Mouse (Mus musculus): ENCODE data around the gene Mpped2. TPM values are rescaled to one million over a fixed set of nuclear protein-coding genes. Genes with fewer than 3 reads are reported as not detected.

Mpped2 gene
- polyA plus RNA-seq, 1 experiment, result not detected

GRCm38 (mm10) chr2:106750878-106751277 lies 57.8 kb downstream of the Mpped2 start:
- Histone ChIP-seq H3ac (ENCODE audit: control insufficient read depth, insufficient read length, low read depth) (no peak overlapping the region), H3K27me3 (ENCODE audit: control insufficient read depth, insufficient read depth, insufficient read length) (no peaks in the 10 kb centered on the region), H3K79me2 (ENCODE audit: control insufficient read depth, insufficient read depth) (no peaks in the 10 kb centered on the region), H3K79me3 (ENCODE audit: low read depth) (no peaks in the 10 kb centered on the region), H3K36me3 (ENCODE audit: control insufficient read depth, insufficient read depth) (no peaks in the 10 kb centered on the region), H3K4me3 (ENCODE audit: insufficient read depth, poor library complexity, severe bottlenecking) (no peak overlapping the region)
- TF ChIP-seq MAX (IDR thresholded peaks at IDR 0.05) (no peak), CEBPB (IDR thresholded peaks at IDR 0.05; ENCODE audit: low read depth) (no peak), MYOD1 (IDR thresholded peaks at IDR 0.05; ENCODE audit: control insufficient read depth, insufficient read length, low read depth) (no peak), FOSL1 (IDR thresholded peaks at IDR 0.05; ENCODE audit: insufficient read depth, low read length, poor library complexity, severe bottlenecking) (no peak), CTCF (IDR thresholded peaks at IDR 0.05; ENCODE audit: control insufficient read depth, insufficient read depth, insufficient read length) (no peak), MYOG (IDR thresholded peaks at IDR 0.05; ENCODE audit: control insufficient read depth, extremely low read depth, insufficient read length) (no peak), USF1 (IDR thresholded peaks at IDR 0.05; ENCODE audit: low read depth) (no peak)

- no peaks in the 10 kb centered on the region for H3K79me2 ChIP-seq (ENCODE audit: control insufficient read depth, insufficient read depth)
- no peaks in the 10 kb centered on the region for H3K27me3 ChIP-seq (ENCODE audit: control insufficient read depth, insufficient read depth, insufficient read length)
- no peak overlapping the region for H3K4me3 ChIP-seq (ENCODE audit: insufficient read depth, poor library complexity, severe bottlenecking)
- TF ChIP-seq MYOD1 (IDR thresholded peaks at IDR 0.05; ENCODE audit: control insufficient read depth, insufficient read length, low read depth), result no peak
- no peak for TF ChIP-seq USF1 (IDR thresholded peaks at IDR 0.05; ENCODE audit: low read depth)
- no peak for TF ChIP-seq FOSL1 (IDR thresholded peaks at IDR 0.05; ENCODE audit: insufficient read depth, low read length, poor library complexity, severe bottlenecking)
- no peak for TF ChIP-seq CEBPB (IDR thresholded peaks at IDR 0.05; ENCODE audit: low read depth)
- no peak for TF ChIP-seq MAX (IDR thresholded peaks at IDR 0.05)
- H3K79me3 ChIP-seq (ENCODE audit: low read depth), result no peaks in the 10 kb centered on the region
- no peak overlapping the region for H3ac ChIP-seq (ENCODE audit: control insufficient read depth, insufficient read length, low read depth)
- no peaks in the 10 kb centered on the region for H3K36me3 ChIP-seq (ENCODE audit: control insufficient read depth, insufficient read depth)
Measured at GRCm38 (mm10) chr2:106753703-106754102, 60.6 kb downstream of the Mpped2 start.

- H3K4me3 ChIP-seq (ENCODE audit: insufficient read depth, poor library complexity, severe bottlenecking), result no peak overlapping the region
- H3K79me3 ChIP-seq (ENCODE audit: low read depth), result no peaks in the 10 kb centered on the region
- H3K36me3 ChIP-seq (ENCODE audit: control insufficient read depth, insufficient read depth), result no peaks in the 10 kb centered on the region
- no peaks in the 10 kb centered on the region for H3K79me2 ChIP-seq (ENCODE audit: control insufficient read depth, insufficient read depth)
- H3ac ChIP-seq (ENCODE audit: control insufficient read depth, insufficient read length, low read depth), result no peak overlapping the region
- no peaks in the 10 kb centered on the region for H3K27me3 ChIP-seq (ENCODE audit: control insufficient read depth, insufficient read depth, insufficient read length)
- no peak for TF ChIP-seq MYOG (IDR thresholded peaks at IDR 0.05; ENCODE audit: control insufficient read depth, extremely low read depth, insufficient read length)
Measured at GRCm38 (mm10) chr2:106754696-106755095, 61.6 kb downstream of the Mpped2 start.

GRCm38 (mm10) chr2:106756354-106757103 lies 63.5 kb downstream of the Mpped2 start:
- TF ChIP-seq CEBPB (IDR thresholded peaks at IDR 0.05; ENCODE audit: low read depth), result no peak
- TF ChIP-seq CTCF (IDR thresholded peaks at IDR 0.05; ENCODE audit: control insufficient read depth, insufficient read depth, insufficient read length), result no peak
- TF ChIP-seq MAX (IDR thresholded peaks at IDR 0.05), result no peak
- no peak for TF ChIP-seq USF1 (IDR thresholded peaks at IDR 0.05; ENCODE audit: low read depth)
- TF ChIP-seq MYOG (IDR thresholded peaks at IDR 0.05; ENCODE audit: control insufficient read depth, extremely low read depth, insufficient read length), result no peak
- H3K27me3 ChIP-seq (ENCODE audit: control insufficient read depth, insufficient read depth, insufficient read length), result no peaks in the 10 kb centered on the region
- H3K4me3 ChIP-seq (ENCODE audit: insufficient read depth, poor library complexity, severe bottlenecking), result no peak overlapping the region
- no peaks in the 10 kb centered on the region for H3K79me2 ChIP-seq (ENCODE audit: control insufficient read depth, insufficient read depth)
- no peak overlapping the region for H3ac ChIP-seq (ENCODE audit: control insufficient read depth, insufficient read length, low read depth)
- H3K36me3 ChIP-seq (ENCODE audit: control insufficient read depth, insufficient read depth), result no peaks in the 10 kb centered on the region
- H3K79me3 ChIP-seq (ENCODE audit: low read depth), result no peaks in the 10 kb centered on the region

GRCm38 (mm10) chr2:106762920-106763319 lies 69.9 kb downstream of the Mpped2 start:
- TF ChIP-seq CTCF (IDR thresholded peaks at IDR 0.05; ENCODE audit: control insufficient read depth, insufficient read depth, insufficient read length) (no peak), CEBPB (IDR thresholded peaks at IDR 0.05; ENCODE audit: low read depth) (no peak), USF1 (IDR thresholded peaks at IDR 0.05; ENCODE audit: low read depth) (no peak)
- H3K27me3 ChIP-seq (ENCODE audit: control insufficient read depth, insufficient read depth, insufficient read length), result no peaks in the 10 kb centered on the region

GRCm38 (mm10) chr2:106769236-106769635 lies 76.2 kb downstream of the Mpped2 start:
- Histone ChIP-seq H3K27me3 (ENCODE audit: control insufficient read depth, insufficient read depth, insufficient read length) (no peaks in the 10 kb centered on the region), H3K79me2 (ENCODE audit: control insufficient read depth, insufficient read depth) (no peaks in the 10 kb centered on the region)
- TF ChIP-seq FOSL1 (IDR thresholded peaks at IDR 0.05; ENCODE audit: insufficient read depth, low read length, poor library complexity, severe bottlenecking) (no peak), MAX (IDR thresholded peaks at IDR 0.05) (no peak), MYOD1 (IDR thresholded peaks at IDR 0.05; ENCODE audit: control insufficient read depth, insufficient read length, low read depth) (no peak), CTCF (IDR thresholded peaks at IDR 0.05; ENCODE audit: control insufficient read depth, insufficient read depth, insufficient read length) (no peak), CEBPB (IDR thresholded peaks at IDR 0.05; ENCODE audit: low read depth) (no peak), USF1 (IDR thresholded peaks at IDR 0.05; ENCODE audit: low read depth) (no peak), MYOG (IDR thresholded peaks at IDR 0.05; ENCODE audit: control insufficient read depth, extremely low read depth, insufficient read length) (no peak)

More at GRCm38 (mm10) chr2:106762920-106763319, 69.9 kb downstream of the Mpped2 start:
- no peaks in the 10 kb centered on the region for H3K79me3 ChIP-seq (ENCODE audit: low read depth)
- no peak overlapping the region for H3K4me3 ChIP-seq (ENCODE audit: insufficient read depth, poor library complexity, severe bottlenecking)
- no peak overlapping the region for H3ac ChIP-seq (ENCODE audit: control insufficient read depth, insufficient read length, low read depth)
- H3K79me2 ChIP-seq (ENCODE audit: control insufficient read depth, insufficient read depth), result no peaks in the 10 kb centered on the region
- no peaks in the 10 kb centered on the region for H3K36me3 ChIP-seq (ENCODE audit: control insufficient read depth, insufficient read depth)

More at GRCm38 (mm10) chr2:106769236-106769635, 76.2 kb downstream of the Mpped2 start:
- Histone ChIP-seq H3ac (ENCODE audit: control insufficient read depth, insufficient read length, low read depth) (no peak overlapping the region), H3K36me3 (ENCODE audit: control insufficient read depth, insufficient read depth) (no peaks in the 10 kb centered on the region), H3K4me3 (ENCODE audit: insufficient read depth, poor library complexity, severe bottlenecking) (no peak overlapping the region), H3K79me3 (ENCODE audit: low read depth) (no peaks in the 10 kb centered on the region)
